Mouse (Mus musculus): ENCODE measurements at regions not wholly inside any gene's neighbourhood (a gene's known extent, or its start where the extent isn't known, plus 50 kb on each side); places are given as distances from the start of the nearest gene placed in this dataset.
A peak's percentile ranks its signal among the peaks of the same experiment; 100 is the strongest.

- in situ Hi-C loops (cut with MboI; ENCODE audit: low sequenced_read_pairs in 2 of 2, unreplicated experiment in 2 of 2), result no loop called here
- H3K27ac ChIP-seq (ENCODE audit: insufficient read depth, low read depth, low read length, poor library complexity, severe bottlenecking), result no peak overlapping the region
- no peak for DNase-seq (ENCODE audit: low read depth, low spot score)
- H3K9ac ChIP-seq (ENCODE audit: insufficient read depth, low read depth, low read length, poor library complexity, severe bottlenecking), result no peak overlapping the region
- no peaks in the 10 kb centered on the region for H3K4me1 ChIP-seq (ENCODE audit: control insufficient read depth in 2 of 2, insufficient read depth in 2 of 2, low read length in 2 of 2, poor library complexity in 1 of 2)
- no peaks in the 10 kb centered on the region for H3K36me3 ChIP-seq (ENCODE audit: control insufficient read depth, insufficient read depth, low read length, poor library complexity, severe bottlenecking)
- no peaks in the 10 kb centered on the region for H3K9me3 ChIP-seq (ENCODE audit: control insufficient read depth, insufficient read depth, low read depth, low read length)
- TF ChIP-seq HCFC1 (IDR thresholded peaks at IDR 0.05; ENCODE audit: borderline replicate concordance, insufficient read depth, low read length) (no peak), MAFK (IDR thresholded peaks at IDR 0.05; ENCODE audit: insufficient read depth, low read depth, low read length) (no peak), CHD2 (IDR thresholded peaks at IDR 0.05; ENCODE audit: low read depth, low read length) (no peak), ZNF384 (IDR thresholded peaks at IDR 0.05; ENCODE audit: low read depth, low read length) (no peak), ZC3H11A (IDR thresholded peaks at IDR 0.05; ENCODE audit: borderline replicate concordance, low read depth, low read length) (no peak)
- H3K4me3 ChIP-seq (ENCODE audit: insufficient read depth in 1 of 2, low read depth in 1 of 2, low read length in 2 of 2, poor library complexity in 1 of 2, severe bottlenecking in 1 of 2), result no peak overlapping the region
Measured at GRCm38 (mm10) chr2:46661876-46662275, 1544.7 kb upstream of the Zeb2 start.

- H3K4me1 ChIP-seq (ENCODE audit: control insufficient read depth in 2 of 2, insufficient read depth in 2 of 2, low read length in 2 of 2, poor library complexity in 1 of 2), result no peaks in the 10 kb centered on the region
- H3K4me3 ChIP-seq (ENCODE audit: insufficient read depth in 1 of 2, low read depth in 1 of 2, low read length in 2 of 2, poor library complexity in 1 of 2, severe bottlenecking in 1 of 2), result no peak overlapping the region
- in situ Hi-C loops (cut with MboI; ENCODE audit: low sequenced_read_pairs in 2 of 2, unreplicated experiment in 2 of 2), result no loop called here
- H3K9ac ChIP-seq (ENCODE audit: insufficient read depth, low read depth, low read length, poor library complexity, severe bottlenecking), result no peak overlapping the region
- DNase-seq (ENCODE audit: low read depth, low spot score), result no peak
- TF ChIP-seq MAFK (IDR thresholded peaks at IDR 0.05; ENCODE audit: insufficient read depth, low read depth, low read length) (0 out of 2 replicates have a peak, but pooled peaks have one; percentile 36), ZNF384 (IDR thresholded peaks at IDR 0.05; ENCODE audit: low read depth, low read length) (no peak), CHD2 (IDR thresholded peaks at IDR 0.05; ENCODE audit: low read depth, low read length) (no peak), ZC3H11A (IDR thresholded peaks at IDR 0.05; ENCODE audit: borderline replicate concordance, low read depth, low read length) (no peak), HCFC1 (IDR thresholded peaks at IDR 0.05; ENCODE audit: borderline replicate concordance, insufficient read depth, low read length) (no peak)
- no peak overlapping the region for H3K27ac ChIP-seq (ENCODE audit: insufficient read depth, low read depth, low read length, poor library complexity, severe bottlenecking)
- H3K36me3 ChIP-seq (ENCODE audit: control insufficient read depth, insufficient read depth, low read length, poor library complexity, severe bottlenecking), result no peaks in the 10 kb centered on the region
- H3K9me3 ChIP-seq (ENCODE audit: control insufficient read depth, insufficient read depth, low read depth, low read length), result no peaks in the 10 kb centered on the region
Measured at GRCm38 (mm10) chr2:46660577-46660976, 1543.4 kb upstream of the Zeb2 start.

GRCm38 (mm10) chr2:46655289-46655688 lies 1538.1 kb upstream of the Zeb2 start:
- H3K9ac ChIP-seq (ENCODE audit: insufficient read depth, low read depth, low read length, poor library complexity, severe bottlenecking), result no peak overlapping the region
- TF ChIP-seq ZNF384 (IDR thresholded peaks at IDR 0.05; ENCODE audit: low read depth, low read length) (no peak), MAFK (IDR thresholded peaks at IDR 0.05; ENCODE audit: insufficient read depth, low read depth, low read length) (no peak), HCFC1 (IDR thresholded peaks at IDR 0.05; ENCODE audit: borderline replicate concordance, insufficient read depth, low read length) (no peak), ZC3H11A (IDR thresholded peaks at IDR 0.05; ENCODE audit: borderline replicate concordance, low read depth, low read length) (no peak), CHD2 (IDR thresholded peaks at IDR 0.05; ENCODE audit: low read depth, low read length) (no peak)
- no peaks in the 10 kb centered on the region for H3K9me3 ChIP-seq (ENCODE audit: control insufficient read depth, insufficient read depth, low read depth, low read length)
- in situ Hi-C loops (cut with MboI; ENCODE audit: low sequenced_read_pairs in 2 of 2, unreplicated experiment in 2 of 2), result no loop called here
- no peaks in the 10 kb centered on the region for H3K36me3 ChIP-seq (ENCODE audit: control insufficient read depth, insufficient read depth, low read length, poor library complexity, severe bottlenecking)
- no peak overlapping the region for H3K4me3 ChIP-seq (ENCODE audit: insufficient read depth in 1 of 2, low read depth in 1 of 2, low read length in 2 of 2, poor library complexity in 1 of 2, severe bottlenecking in 1 of 2)
- H3K4me1 ChIP-seq (ENCODE audit: control insufficient read depth in 2 of 2, insufficient read depth in 2 of 2, low read length in 2 of 2, poor library complexity in 1 of 2), result no peaks in the 10 kb centered on the region
- no peak for DNase-seq (ENCODE audit: low read depth, low spot score)
- H3K27ac ChIP-seq (ENCODE audit: insufficient read depth, low read depth, low read length, poor library complexity, severe bottlenecking), result no peak overlapping the region

DNA sequence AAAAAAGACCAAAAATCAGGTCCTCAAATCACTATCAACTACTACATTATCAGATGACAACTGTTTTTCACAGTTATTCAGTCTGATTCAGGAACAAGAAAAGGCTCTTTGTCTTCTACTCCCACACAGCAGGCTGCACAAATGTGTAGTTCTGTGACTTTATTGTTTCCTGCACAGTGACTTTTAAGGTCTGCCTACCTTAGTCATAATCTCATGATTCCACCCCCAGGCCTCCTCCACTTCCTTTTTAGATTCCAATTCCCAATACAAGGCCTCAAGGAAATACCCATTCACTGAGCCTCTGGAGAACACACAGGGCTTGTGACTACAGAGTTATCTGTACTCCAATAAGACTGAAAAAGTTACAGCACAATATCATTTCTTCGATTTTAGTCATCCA lies 1535.4 kb upstream of the Zeb2 start:
- no peak for DNase-seq (ENCODE audit: low read depth, low spot score)
- TF ChIP-seq ZNF384 (IDR thresholded peaks at IDR 0.05; ENCODE audit: low read depth, low read length) (no peak), HCFC1 (IDR thresholded peaks at IDR 0.05; ENCODE audit: borderline replicate concordance, insufficient read depth, low read length) (no peak), CHD2 (IDR thresholded peaks at IDR 0.05; ENCODE audit: low read depth, low read length) (no peak), MAFK (IDR thresholded peaks at IDR 0.05; ENCODE audit: insufficient read depth, low read depth, low read length) (no peak), ZC3H11A (IDR thresholded peaks at IDR 0.05; ENCODE audit: borderline replicate concordance, low read depth, low read length) (no peak)
- Histone ChIP-seq H3K4me3 (ENCODE audit: insufficient read depth in 1 of 2, low read depth in 1 of 2, low read length in 2 of 2, poor library complexity in 1 of 2, severe bottlenecking in 1 of 2) (no peak overlapping the region), H3K9ac (ENCODE audit: insufficient read depth, low read depth, low read length, poor library complexity, severe bottlenecking) (no peak overlapping the region), H3K27ac (ENCODE audit: insufficient read depth, low read depth, low read length, poor library complexity, severe bottlenecking) (no peak overlapping the region), H3K36me3 (ENCODE audit: control insufficient read depth, insufficient read depth, low read length, poor library complexity, severe bottlenecking) (no peaks in the 10 kb centered on the region), H3K9me3 (ENCODE audit: control insufficient read depth, insufficient read depth, low read depth, low read length) (no peaks in the 10 kb centered on the region), H3K4me1 (ENCODE audit: control insufficient read depth in 2 of 2, insufficient read depth in 2 of 2, low read length in 2 of 2, poor library complexity in 1 of 2) (no peaks in the 10 kb centered on the region)
- in situ Hi-C loops (cut with MboI; ENCODE audit: low sequenced_read_pairs in 2 of 2, unreplicated experiment in 2 of 2), result no loop called here

DNA sequence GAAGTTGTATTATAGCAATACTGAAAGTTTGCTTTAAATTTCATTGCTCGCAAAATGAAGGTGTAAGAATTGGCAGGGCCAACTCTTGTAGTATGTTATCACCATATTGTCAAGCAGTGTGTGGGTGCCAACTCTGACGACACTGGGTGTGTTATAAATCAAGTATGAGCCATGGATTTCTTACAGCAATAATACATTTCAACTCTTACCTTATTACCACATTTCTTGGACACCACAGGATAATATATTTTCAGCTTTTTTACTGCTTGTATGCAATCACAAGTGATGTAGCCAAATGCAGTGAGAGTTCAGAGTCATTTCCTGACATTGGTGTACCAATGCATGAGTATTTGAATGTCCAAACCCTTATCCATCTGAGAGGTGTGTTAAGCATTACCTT lies 1529.2 kb upstream of the Zeb2 start:
- Histone ChIP-seq H3K9ac (ENCODE audit: insufficient read depth, low read depth, low read length, poor library complexity, severe bottlenecking) (no peak overlapping the region), H3K9me3 (ENCODE audit: control insufficient read depth, insufficient read depth, low read depth, low read length) (no peaks in the 10 kb centered on the region), H3K4me1 (ENCODE audit: control insufficient read depth in 2 of 2, insufficient read depth in 2 of 2, low read length in 2 of 2, poor library complexity in 1 of 2) (no peaks in the 10 kb centered on the region), H3K36me3 (ENCODE audit: control insufficient read depth, insufficient read depth, low read length, poor library complexity, severe bottlenecking) (no peaks in the 10 kb centered on the region), H3K27ac (ENCODE audit: insufficient read depth, low read depth, low read length, poor library complexity, severe bottlenecking) (no peak overlapping the region), H3K4me3 (ENCODE audit: insufficient read depth in 1 of 2, low read depth in 1 of 2, low read length in 2 of 2, poor library complexity in 1 of 2, severe bottlenecking in 1 of 2) (no peak overlapping the region)
- TF ChIP-seq ZC3H11A (IDR thresholded peaks at IDR 0.05; ENCODE audit: borderline replicate concordance, low read depth, low read length), result no peak
- TF ChIP-seq HCFC1 (IDR thresholded peaks at IDR 0.05; ENCODE audit: borderline replicate concordance, insufficient read depth, low read length), result no peak
- TF ChIP-seq MAFK (IDR thresholded peaks at IDR 0.05; ENCODE audit: insufficient read depth, low read depth, low read length), result no peak
- TF ChIP-seq CHD2 (IDR thresholded peaks at IDR 0.05; ENCODE audit: low read depth, low read length), result no peak
- TF ChIP-seq ZNF384 (IDR thresholded peaks at IDR 0.05; ENCODE audit: low read depth, low read length), result no peak
- in situ Hi-C loops (cut with MboI; ENCODE audit: low sequenced_read_pairs in 2 of 2, unreplicated experiment in 2 of 2), result no loop called here
- no peak for DNase-seq (ENCODE audit: low read depth, low spot score)

Measured in ES-E14 (cell line).